Mouse (Mus musculus): ENCODE measurements at regions not wholly inside any gene's neighbourhood (a gene's known extent, or its start where the extent isn't known, plus 50 kb on each side); places are given as distances from the start of the nearest gene placed in this dataset.
A peak's percentile ranks its signal among the peaks of the same experiment; 100 is the strongest.

DNA sequence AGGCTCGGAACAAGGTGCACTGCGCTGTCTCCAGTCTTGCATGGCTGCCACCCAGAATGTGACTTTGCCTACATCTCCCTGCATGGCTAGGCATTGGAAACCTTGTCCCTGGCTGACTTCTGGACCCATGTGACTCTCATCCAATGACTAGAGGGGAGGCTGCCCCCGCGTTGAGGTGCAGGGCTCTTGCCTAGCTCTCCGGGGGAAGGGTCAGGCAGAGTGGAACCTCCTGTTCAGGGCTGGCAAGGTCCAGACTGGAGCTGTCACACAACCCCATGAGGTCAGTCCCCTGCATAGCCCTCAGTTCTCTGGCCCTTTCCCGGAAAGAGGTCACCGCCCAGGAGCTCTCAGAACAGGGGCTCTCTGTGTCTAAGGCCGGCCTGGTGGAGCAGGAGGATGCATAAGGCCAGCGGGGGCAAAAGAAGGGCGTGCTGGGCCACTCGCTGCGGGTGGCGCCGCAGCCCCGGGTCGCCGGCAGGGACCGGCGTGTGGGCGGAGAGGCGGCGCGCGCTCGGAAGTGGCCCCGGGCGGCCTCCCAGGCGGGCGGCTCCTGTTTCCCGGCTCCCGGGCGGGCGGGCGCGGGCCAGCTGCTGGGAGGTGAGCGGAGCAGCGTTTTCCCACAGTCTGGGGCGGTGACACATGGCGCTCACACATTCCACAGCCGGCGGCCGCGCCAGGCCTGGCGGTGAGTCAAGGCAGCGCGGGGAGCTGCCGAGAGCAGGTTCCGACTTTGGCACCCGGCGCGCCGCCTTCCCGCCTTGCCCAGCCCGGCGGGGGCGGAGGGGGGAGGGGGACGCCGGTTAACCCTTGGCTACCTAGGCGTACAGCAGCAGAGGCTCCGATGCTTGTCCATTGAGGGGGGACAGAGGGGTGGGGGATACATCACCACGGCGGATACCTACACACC lies 55.5 kb upstream of the Hes1 start:
- DNase-seq (ENCODE audit: extremely low spot score in 1 of 2, low spot score in 2 of 2): peak; percentile 84
- intact Hi-C loops (cut with DNase I): loop anchor here (1.0 to 5.0 kb wide), 7 partner anchors 14 to 276 kb away; no protein-coding TSS in a partner anchor
- Histone ChIP-seq H3K27ac (peak overlapping the region; percentile 89), H3K4me3 (peak overlapping the region; percentile 50)
- peak; percentile 61 for TF ChIP-seq CTCF (IDR thresholded peaks at IDR 0.05)

GRCm38 (mm10) chr16:30009521-30010186 lies 54.5 kb upstream of the Hes1 start:
- H3K27ac ChIP-seq: peak overlapping the region; percentile 66
- peak overlapping the region; percentile 9; the same call in 1 of the 2 replicates for H3K4me3 ChIP-seq
- intact Hi-C loops (cut with DNase I): loop anchor here (1.0 to 5.0 kb wide), 7 partner anchors 13 to 277 kb away; no protein-coding TSS in a partner anchor
- TF ChIP-seq CTCF (IDR thresholded peaks at IDR 0.05): no peak
- no peak for DNase-seq (ENCODE audit: extremely low spot score in 1 of 2, low spot score in 2 of 2)

DNA sequence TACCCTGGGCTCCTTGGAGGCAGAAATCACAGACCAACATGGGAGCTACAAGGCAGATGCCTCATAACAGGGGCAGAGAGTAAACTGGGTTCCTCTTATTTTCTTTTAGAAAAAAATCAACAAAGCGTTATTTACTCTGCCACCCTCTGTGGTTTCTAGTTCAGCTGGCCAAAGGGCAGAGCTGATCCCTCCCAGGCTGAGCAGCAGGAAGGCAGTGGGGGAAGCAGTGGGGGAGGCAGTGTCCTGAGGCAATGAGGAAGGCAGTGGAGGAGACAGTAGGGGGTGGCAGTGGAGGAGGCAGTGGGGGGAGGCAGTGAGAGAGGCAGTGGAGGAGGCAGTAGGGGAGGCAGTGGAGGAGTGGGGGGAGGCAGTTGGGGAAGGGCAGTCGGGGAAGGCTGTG lies 51.1 kb upstream of the Hes1 start:
- no peak for TF ChIP-seq CTCF (IDR thresholded peaks at IDR 0.05)
- H3K4me3 ChIP-seq: no peak overlapping the region

DNA sequence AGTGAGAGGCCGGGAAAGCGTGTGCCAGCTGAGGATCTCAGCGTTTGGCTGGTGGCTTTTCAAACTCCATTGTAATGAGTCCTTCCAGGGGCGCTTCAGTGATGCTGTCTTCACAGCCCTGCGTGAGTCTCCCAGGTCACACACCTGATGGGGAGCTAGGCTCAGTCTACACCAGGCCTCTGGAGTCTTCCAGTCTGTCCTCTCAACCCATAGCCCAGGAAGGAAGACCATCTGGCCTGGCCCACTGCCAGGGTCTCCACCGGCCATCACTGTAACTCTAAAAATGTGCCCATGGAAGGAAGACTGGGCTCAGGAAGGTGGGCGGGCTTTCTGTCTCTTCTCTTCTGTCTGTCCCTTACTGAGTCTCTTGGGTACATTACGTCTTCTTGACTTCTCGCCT lies 50.2 kb upstream of the Hes1 start:
- TF ChIP-seq CTCF (IDR thresholded peaks at IDR 0.05): no peak

More for the DNA sequence above, 51.1 kb upstream of the Hes1 start:
- intact Hi-C loops (cut with DNase I): no loop called here
- DNase-seq (ENCODE audit: extremely low spot score in 1 of 2, low spot score in 2 of 2): no peak
- H3K27ac ChIP-seq: no peak overlapping the region

More for the DNA sequence above, 50.2 kb upstream of the Hes1 start:
- DNase-seq (ENCODE audit: extremely low spot score in 1 of 2, low spot score in 2 of 2): no peak
- no peak overlapping the region for H3K27ac ChIP-seq
- no peak overlapping the region for H3K4me3 ChIP-seq
- intact Hi-C loops (cut with DNase I): no loop called here

Measured in left cerebral cortex, adult 2 months (tissue).